Mouse (Mus musculus): Measurements from ENCODE around the gene Il15. TPM values are rescaled to one million over a fixed set of nuclear protein-coding genes. Genes with fewer than 3 reads are reported as not detected.

The Il15 gene
- polyA plus RNA-seq, 2 experiments, result 2.9 to 5.6 TPM

DNA sequence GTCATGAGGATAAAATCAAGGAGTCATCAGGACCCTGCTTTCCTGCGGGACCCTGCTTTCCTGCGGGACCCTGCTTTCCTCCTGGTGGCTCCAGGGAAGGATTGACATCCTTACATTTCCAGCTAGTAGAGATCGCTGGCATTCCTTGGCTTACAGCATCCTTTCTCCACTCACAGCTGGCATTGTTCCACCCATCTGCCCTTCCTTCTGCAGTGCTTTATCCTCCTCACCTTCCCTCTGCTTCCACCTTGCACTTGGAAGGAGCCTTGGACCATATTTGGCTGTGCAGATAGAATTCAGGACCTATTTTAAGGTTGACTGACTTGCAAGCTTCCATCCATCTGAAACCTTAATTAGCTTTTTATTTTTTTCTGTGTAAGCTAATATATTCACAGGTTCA, 117.2 kb downstream of the Il15 start:
- no peaks in the 10 kb centered on the region for H3K27me3 ChIP-seq (ENCODE audit: control insufficient read depth, insufficient read depth, low read length)
- no peak overlapping the region for H3K4me2 ChIP-seq (ENCODE audit: low read depth)
- no peak overlapping the region for H3K9ac ChIP-seq (replicated peaks)
- H3K36me3 ChIP-seq (replicated peaks; ENCODE audit: control insufficient read depth, insufficient read depth, low read depth), result no peaks in the 10 kb centered on the region
- no peaks in the 10 kb centered on the region for H3K9me3 ChIP-seq (ENCODE audit: control insufficient read depth, low read length)
- TF ChIP-seq CTCF (IDR thresholded peaks at IDR 0.05; ENCODE audit: low read depth), result no peak
- TF ChIP-seq EP300 (IDR thresholded peaks at IDR 0.05; ENCODE audit: low read depth), result no peak
- H3K4me1 ChIP-seq (replicated peaks; ENCODE audit: control insufficient read depth in 2 of 2, insufficient read depth in 2 of 2, low read length in 1 of 2), result no peaks in the 10 kb centered on the region
- H3K27ac ChIP-seq, result no peak overlapping the region
- 76% methylated on average over 3 of the region's 3 CpGs for WGBS (ENCODE audit: insufficient replicate concordance)
- ATAC-seq (ENCODE audit: insufficient read depth) (no peak), DNase-seq (ENCODE audit: low read depth in 3 of 3, low spot score in 3 of 3) (no peak)
- H3K4me3 ChIP-seq (ENCODE audit: insufficient read depth in 1 of 2, low read depth in 2 of 2, low read length in 2 of 2), result no peak overlapping the region

DNA sequence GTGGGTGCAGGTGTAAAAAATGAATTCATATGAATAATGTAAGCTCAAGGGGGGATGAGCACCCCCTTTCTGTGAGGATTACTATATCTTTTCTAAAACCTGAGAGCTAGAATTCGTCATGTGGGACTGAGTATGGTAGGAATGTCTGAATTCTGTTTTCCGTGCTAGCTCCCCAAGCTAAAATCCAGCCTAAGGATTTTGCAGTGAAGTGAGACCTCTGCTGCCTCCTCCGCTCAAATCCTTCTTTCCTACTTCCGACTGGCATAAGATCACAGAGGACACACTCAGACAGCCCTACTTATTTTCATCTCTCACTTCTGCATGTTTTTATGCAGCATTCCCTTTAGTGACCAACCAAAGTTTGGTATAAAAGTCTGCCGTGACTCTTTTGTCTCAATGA, 121.0 kb downstream of the Il15 start:
- Histone ChIP-seq H3K4me1 (replicated peaks; ENCODE audit: control insufficient read depth in 2 of 2, insufficient read depth in 2 of 2, low read length in 1 of 2) (no peaks in the 10 kb centered on the region), H3K27me3 (ENCODE audit: control insufficient read depth, insufficient read depth, low read length) (no peaks in the 10 kb centered on the region), H3K9me3 (ENCODE audit: control insufficient read depth, low read length) (no peaks in the 10 kb centered on the region), H3K36me3 (replicated peaks; ENCODE audit: control insufficient read depth, insufficient read depth, low read depth) (no peaks in the 10 kb centered on the region), H3K4me3 (ENCODE audit: insufficient read depth in 1 of 2, low read depth in 2 of 2, low read length in 2 of 2) (no peak overlapping the region), H3K27ac (no peak overlapping the region), H3K4me2 (ENCODE audit: low read depth) (no peak overlapping the region), H3K9ac (replicated peaks) (no peak overlapping the region)
- no peak for ATAC-seq (ENCODE audit: insufficient read depth)
- TF ChIP-seq EP300 (IDR thresholded peaks at IDR 0.05; ENCODE audit: low read depth) (no peak), CTCF (IDR thresholded peaks at IDR 0.05; ENCODE audit: low read depth) (no peak)
- DNase-seq (ENCODE audit: low read depth in 3 of 3, low spot score in 3 of 3), result no peak
- WGBS (ENCODE audit: insufficient replicate concordance), result 64% methylated on average over 5 of the region's 5 CpGs

Data from liver, embryonic 14.5 days (tissue).